Mouse (Mus musculus) C2C12 (cell line): Measurements from ENCODE around the gene Ncapg2.

Experiments
- CEBPB ChIP-seq: IDR thresholded peaks from one replicate; pipeline ENCODE4 v1.6.1; 2011; ENCODE audit warnings: low read depth, mild to moderate bottlenecking, control low read depth, moderate library complexity
- CTCF ChIP-seq: IDR thresholded peaks from one replicate; pipeline ENCODE4 v1.5.1; 2011; ENCODE audit not compliant: control insufficient read depth, insufficient read depth, insufficient read length
- MAX ChIP-seq: IDR thresholded peaks from one replicate; pipeline ENCODE4 v1.6.1; 2011; ENCODE audit warnings: mild to moderate bottlenecking, control low read depth
- MYOD1 ChIP-seq: IDR thresholded peaks from one replicate; pipeline ENCODE4 v1.6.1; 2011; ENCODE audit warnings: low read depth; ENCODE audit not compliant: control insufficient read depth, insufficient read length
- USF1 ChIP-seq: IDR thresholded peaks from one replicate; pipeline ENCODE4 v1.6.1; 2011; ENCODE audit warnings: low read depth, mild to moderate bottlenecking, control low read depth, moderate library complexity

GRCm38 (mm10) chr12:116473761-116474160 is 68.6 kb downstream of the Ncapg2 start:
- TF ChIP-seq CTCF (no peak), USF1 (no peak), MAX (no peak), MYOD1 (no peak), CEBPB (no peak)
